Mouse (Mus musculus) thymus, postnatal 14 days (tissue): ENCODE results near the gene Bend5.

ENCODE experiments used
- DNase-seq: peaks from one replicate; pipeline ENCODE4 v3.0.0; 2021

Bend5 gene

DNA sequence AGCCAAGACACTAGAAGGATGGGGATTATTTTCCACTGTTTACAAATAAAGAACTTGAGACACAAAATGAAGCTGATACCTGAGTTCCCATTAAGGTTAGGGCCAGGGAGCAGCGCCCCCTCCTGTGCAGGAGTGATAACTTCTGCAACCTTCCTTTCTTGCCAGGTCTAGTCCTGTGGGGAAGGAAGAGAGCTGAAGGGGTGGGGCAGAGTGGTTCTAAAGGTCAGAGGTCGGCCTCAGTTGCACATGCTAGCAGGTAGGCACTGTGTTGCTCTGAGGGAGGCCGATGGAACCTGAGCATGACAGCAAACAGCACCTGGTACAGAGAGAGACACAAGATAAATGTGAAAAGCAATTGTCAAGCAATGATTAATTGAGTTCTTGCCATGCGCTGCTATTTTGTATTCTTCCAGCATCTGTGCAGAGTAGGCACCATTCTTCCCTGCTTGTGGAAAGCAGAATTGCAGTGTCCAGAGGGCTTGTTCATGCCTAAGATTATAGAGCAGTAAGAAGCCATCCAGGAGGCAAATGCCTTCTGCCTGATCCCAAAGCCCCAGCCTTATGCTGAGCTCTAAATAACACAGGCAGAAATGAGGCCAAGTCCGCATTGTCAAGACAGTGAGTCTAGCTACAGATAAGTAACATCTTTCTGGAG lies 79.1 kb downstream of the Bend5 start:
- DNase-seq, result peak; percentile 8

DNA sequence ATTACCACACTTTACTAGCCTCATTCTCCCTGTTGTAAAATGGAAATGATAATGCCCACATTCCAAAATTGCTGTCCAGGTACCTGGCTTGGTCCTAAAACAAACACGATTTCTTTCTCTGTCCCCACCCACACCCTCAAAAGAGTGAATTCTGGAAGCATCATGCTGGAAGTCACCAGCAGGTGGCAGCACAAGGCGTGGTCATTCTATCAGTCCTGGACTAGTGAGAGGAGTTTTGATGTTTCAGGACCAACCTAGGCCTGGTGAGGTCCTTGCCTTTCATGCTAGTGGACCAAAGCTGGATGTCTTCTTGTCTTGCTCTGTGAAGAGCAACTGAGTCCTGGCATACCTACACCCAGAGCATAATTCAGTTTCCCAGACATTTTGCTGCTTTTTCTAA lies 81.1 kb downstream of the Bend5 start:
- peak; percentile 45 for DNase-seq

DNA sequence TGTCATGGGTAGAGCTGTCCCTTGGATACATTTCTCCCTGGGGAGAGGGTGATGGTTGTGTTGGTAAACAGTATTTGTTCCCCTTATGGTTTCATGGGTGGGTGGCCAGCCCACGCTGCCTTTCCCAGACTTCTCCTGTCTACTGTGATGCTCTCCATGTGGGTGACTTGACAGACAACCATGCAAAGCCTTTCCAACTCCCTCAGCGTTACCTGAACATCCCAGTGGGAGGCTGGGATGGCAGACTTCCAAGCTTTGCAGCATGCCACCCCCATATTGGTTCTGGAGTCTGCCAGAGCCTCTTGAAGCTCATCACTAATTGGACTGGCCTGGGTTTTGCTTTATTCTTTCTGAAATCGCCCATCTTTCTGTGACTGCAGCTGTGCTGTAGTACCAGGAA lies 83.9 kb downstream of the Bend5 start:
- DNase-seq, result no peak

DNA sequence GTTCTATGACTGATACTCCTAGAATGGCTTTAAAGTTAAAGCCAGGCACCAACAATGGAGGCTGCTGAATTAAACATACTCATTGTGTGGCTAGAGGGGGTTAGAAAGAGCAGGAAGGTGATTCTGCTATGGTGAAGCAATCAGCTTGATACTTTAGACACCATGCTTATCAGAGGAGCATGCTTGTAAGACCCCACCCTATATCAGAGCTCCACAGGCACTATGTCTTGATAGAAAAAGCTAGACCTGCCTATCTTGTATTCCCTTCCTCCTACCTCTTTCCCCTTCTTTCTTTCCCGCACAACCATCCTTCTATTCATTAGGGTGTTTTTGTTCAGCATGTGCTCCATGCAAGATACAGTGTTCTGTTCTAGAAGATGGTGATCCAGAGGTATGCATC lies 86.6 kb downstream of the Bend5 start:
- DNase-seq, result no peak

DNA sequence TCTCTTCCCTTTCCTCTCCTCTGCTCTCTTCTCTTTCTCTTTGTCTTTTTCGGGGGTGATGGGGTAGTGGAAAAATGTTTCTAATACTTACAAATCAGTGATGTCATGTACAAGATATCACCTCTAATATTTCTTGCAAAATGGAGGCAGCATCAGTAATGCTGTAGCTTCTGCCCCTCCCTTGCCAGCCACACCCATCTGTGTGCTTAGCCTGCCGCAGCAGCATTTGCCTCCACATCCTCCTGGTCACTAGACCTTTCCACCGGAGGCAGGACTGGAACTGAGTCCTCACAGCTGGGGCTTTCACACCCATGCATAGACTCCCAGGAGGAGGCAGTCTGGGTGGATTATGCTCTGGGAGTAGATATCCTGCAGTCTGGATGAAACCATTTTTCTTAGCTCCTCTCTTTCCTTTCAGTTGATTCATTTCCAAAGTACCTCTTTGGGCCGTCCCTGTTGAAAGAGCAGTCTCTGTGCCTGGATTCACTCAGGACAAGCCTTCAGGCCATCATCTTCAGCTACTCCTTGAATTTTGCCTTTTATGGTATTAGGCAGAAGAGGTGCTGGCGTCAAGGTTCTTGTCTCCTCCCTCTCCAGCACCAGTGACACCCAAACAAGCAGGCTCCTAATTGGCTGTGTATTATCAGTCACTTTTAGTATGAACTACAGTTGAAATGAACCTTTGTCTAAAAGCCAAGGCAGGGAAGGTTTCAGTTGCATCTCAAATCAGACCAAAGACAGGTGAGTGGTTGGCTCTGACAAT lies 88.3 kb downstream of the Bend5 start:
- DNase-seq, result no peak

DNA sequence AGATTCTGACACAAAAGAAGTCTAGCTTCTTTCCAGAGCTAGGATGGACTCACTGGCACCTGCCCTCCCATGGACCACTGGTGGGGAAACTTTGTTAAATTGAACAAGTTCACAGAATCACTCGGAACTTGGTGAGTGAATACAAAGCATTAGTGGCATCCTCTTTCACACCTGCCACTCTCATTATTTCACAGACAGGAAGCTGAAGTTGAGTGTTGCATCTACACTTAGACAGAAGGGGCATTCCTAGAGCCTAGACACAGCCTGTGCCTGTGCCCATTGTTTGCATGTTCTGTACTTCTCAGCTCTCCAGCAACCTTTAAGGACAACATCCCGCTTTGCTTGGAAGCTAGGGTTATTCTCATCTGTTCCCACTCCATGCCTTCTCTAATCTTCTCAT lies 90.1 kb downstream of the Bend5 start:
- no peak for DNase-seq
